Mouse (Mus musculus): Measurements from ENCODE around the gene Smarcb1. TPM values are rescaled to one million over a fixed set of nuclear protein-coding genes. Genes with fewer than 3 reads are reported as not detected.

The Smarcb1 gene
- total and polyA plus RNA-seq, 2 experiments = 10.9 to 18.1 TPM

DNA sequence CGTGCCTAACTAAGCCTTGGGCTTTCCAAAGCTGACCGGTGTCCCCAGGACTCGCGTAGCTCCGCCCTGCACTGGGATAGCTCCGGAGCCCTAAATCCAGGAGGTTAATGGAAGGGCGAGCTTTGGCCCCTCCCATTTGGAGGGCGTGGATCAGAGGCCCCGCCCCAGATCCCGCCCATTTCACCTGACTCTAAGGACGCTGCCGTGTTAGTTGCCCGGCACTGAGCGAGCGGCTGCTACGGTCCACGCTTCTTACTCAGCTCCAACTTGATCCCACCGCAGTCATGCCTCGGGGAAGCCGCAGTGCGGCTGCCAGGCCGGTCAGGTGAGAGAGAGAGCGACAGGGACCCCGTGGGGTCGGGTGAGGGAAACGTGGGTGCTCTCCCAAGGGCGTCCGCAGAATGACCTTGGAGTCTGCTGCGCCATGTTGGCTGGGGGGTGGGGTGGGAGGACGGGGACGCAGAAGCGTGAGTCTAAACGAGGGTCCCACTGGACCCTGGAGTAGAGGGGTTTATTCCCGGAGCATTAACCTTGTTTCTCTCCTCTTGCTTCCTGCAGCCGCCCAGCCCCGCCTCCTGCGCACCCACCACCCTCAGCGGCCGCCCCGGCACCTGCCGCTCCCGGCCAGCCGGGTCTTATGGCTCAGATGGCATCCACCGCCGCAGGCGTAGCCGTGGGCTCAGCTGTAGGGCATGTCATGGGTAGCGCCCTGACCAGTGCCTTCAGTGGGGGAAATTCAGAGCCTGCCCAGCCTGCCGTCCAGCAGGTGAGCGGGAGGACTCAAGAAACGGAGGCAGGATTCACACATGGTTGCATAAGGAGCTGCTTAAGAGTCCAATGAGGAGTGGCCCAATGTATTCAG is 14.5 kb upstream of the Smarcb1 start, which contains the start of gene Mmp11:
Mmp11 (minus strand) TSS at position 817 of the 862 bp plus-strand sequence.
- 7% methylated on average over 51 of the region's 51 CpGs for WGBS
- peak; percentile 95 for TF ChIP-seq POLR2A (IDR thresholded peaks at IDR 0.05; ENCODE audit: extremely low read depth, insufficient read depth, low read length)
- no peak for TF ChIP-seq CTCF (IDR thresholded peaks at IDR 0.05; ENCODE audit: low read depth, low read length)
- Histone ChIP-seq H3K27ac (replicated peaks; ENCODE audit: insufficient read depth, low read depth, low read length) (peak within 1 kb of the TSS; percentile 98), H3K9ac (ENCODE audit: low read depth, low read length) (peak within 1 kb of the TSS; percentile 81), H3K4me3 (ENCODE audit: insufficient read depth, low read depth, low read length) (peak within 1 kb of the TSS; percentile 67), H3K4me1 (ENCODE audit: control insufficient read depth, insufficient read depth, low read length) (peaks cover 13% of the 10 kb centered on the region), H3K27me3 (ENCODE audit: control insufficient read depth, insufficient read depth, low read length) (no peaks in the 10 kb centered on the region), H3K36me3 (ENCODE audit: control insufficient read depth, insufficient read depth, low read length) (peaks cover 2% of the 10 kb centered on the region), H3K79me2 (ENCODE audit: control insufficient read depth, insufficient read depth, low read length) (peaks cover 7% of the 10 kb centered on the region; the same call in 1 of the 2 replicates)
- peak; percentile 96 for DNase-seq (ENCODE audit: extremely low read depth, low read depth, low spot score)

GRCm38 (mm10) chr10:75934991-75935390 is 13.6 kb upstream of the Smarcb1 start:
- Histone ChIP-seq H3K36me3 (ENCODE audit: control insufficient read depth, insufficient read depth, low read length) (peaks cover 2% of the 10 kb centered on the region), H3K27ac (replicated peaks; ENCODE audit: insufficient read depth, low read depth, low read length) (peak overlapping the region; percentile 98), H3K4me3 (ENCODE audit: insufficient read depth, low read depth, low read length) (no peak overlapping the region; the same call in 1 of the 2 replicates), H3K79me2 (ENCODE audit: control insufficient read depth, insufficient read depth, low read length) (peaks cover 7% of the 10 kb centered on the region; the same call in 1 of the 2 replicates), H3K27me3 (ENCODE audit: control insufficient read depth, insufficient read depth, low read length) (no peaks in the 10 kb centered on the region), H3K4me1 (ENCODE audit: control insufficient read depth, insufficient read depth, low read length) (peaks cover 13% of the 10 kb centered on the region), H3K9ac (ENCODE audit: low read depth, low read length) (peak overlapping the region; percentile 73; the same call in 1 of the 2 replicates)
- TF ChIP-seq POLR2A (IDR thresholded peaks at IDR 0.05; ENCODE audit: extremely low read depth, insufficient read depth, low read length) = no peak
- TF ChIP-seq CTCF (IDR thresholded peaks at IDR 0.05; ENCODE audit: low read depth, low read length) = no peak
- peak; percentile 94 for DNase-seq (ENCODE audit: extremely low read depth, low read depth, low spot score)
- 35% methylated on average over 1 of the region's 1 CpGs for WGBS

GRCm38 (mm10) chr10:75932891-75933290 is 11.5 kb upstream of the Smarcb1 start, which contains the start of gene Chchd10:
Gene Chchd10, plus strand, starts transcription at chr10:75933130.
- H3K36me3 ChIP-seq (ENCODE audit: control insufficient read depth, insufficient read depth, low read length) = no peaks in the 10 kb centered on the region
- no peaks in the 10 kb centered on the region for H3K27me3 ChIP-seq (ENCODE audit: control insufficient read depth, insufficient read depth, low read length)
- H3K9ac ChIP-seq (ENCODE audit: low read depth, low read length) = peak within 1 kb of the TSS; percentile 82
- peaks cover 9% of the 10 kb centered on the region for H3K4me1 ChIP-seq (ENCODE audit: control insufficient read depth, insufficient read depth, low read length)
- WGBS = 24% methylated on average over 6 of the region's 6 CpGs
- DNase-seq (ENCODE audit: extremely low read depth, low read depth, low spot score) = peak; percentile 90
- H3K79me2 ChIP-seq (ENCODE audit: control insufficient read depth, insufficient read depth, low read length) = peaks cover 7% of the 10 kb centered on the region; the same call in 1 of the 2 replicates
- TF ChIP-seq POLR2A (IDR thresholded peaks at IDR 0.05; ENCODE audit: extremely low read depth, insufficient read depth, low read length) (no peak), CTCF (IDR thresholded peaks at IDR 0.05; ENCODE audit: low read depth, low read length) (no peak)
- H3K27ac ChIP-seq (replicated peaks; ENCODE audit: insufficient read depth, low read depth, low read length) = no peak within 1 kb of the TSS
- H3K4me3 ChIP-seq (ENCODE audit: insufficient read depth, low read depth, low read length) = peak within 1 kb of the TSS; percentile 61; the same call in 1 of the 2 replicates

GRCm38 (mm10) chr10:75932081-75932678 is 10.8 kb upstream of the Smarcb1 start:
- 7% methylated on average over 42 of the region's 44 CpGs for WGBS
- Histone ChIP-seq H3K4me1 (ENCODE audit: control insufficient read depth, insufficient read depth, low read length) (peaks cover 9% of the 10 kb centered on the region), H3K79me2 (ENCODE audit: control insufficient read depth, insufficient read depth, low read length) (peaks cover 5% of the 10 kb centered on the region; the same call in 1 of the 2 replicates), H3K27ac (replicated peaks; ENCODE audit: insufficient read depth, low read depth, low read length) (no peak overlapping the region), H3K4me3 (ENCODE audit: insufficient read depth, low read depth, low read length) (peak overlapping the region; percentile 61; the same call in 1 of the 2 replicates), H3K27me3 (ENCODE audit: control insufficient read depth, insufficient read depth, low read length) (no peaks in the 10 kb centered on the region), H3K36me3 (ENCODE audit: control insufficient read depth, insufficient read depth, low read length) (no peaks in the 10 kb centered on the region), H3K9ac (ENCODE audit: low read depth, low read length) (peak overlapping the region; percentile 82)
- no peak for TF ChIP-seq CTCF (IDR thresholded peaks at IDR 0.05; ENCODE audit: low read depth, low read length)
- no peak for TF ChIP-seq POLR2A (IDR thresholded peaks at IDR 0.05; ENCODE audit: extremely low read depth, insufficient read depth, low read length)
- no peak for DNase-seq (ENCODE audit: extremely low read depth, low read depth, low spot score)

- 25% methylated on average over 7 of the region's 7 CpGs for WGBS
- no peak overlapping the region for H3K9ac ChIP-seq (ENCODE audit: low read depth, low read length)
- peaks cover 9% of the 10 kb centered on the region for H3K4me1 ChIP-seq (ENCODE audit: control insufficient read depth, insufficient read depth, low read length)
- no peak overlapping the region for H3K4me3 ChIP-seq (ENCODE audit: insufficient read depth, low read depth, low read length)
- H3K79me2 ChIP-seq (ENCODE audit: control insufficient read depth, insufficient read depth, low read length) = peaks cover 2% of the 10 kb centered on the region; the same call in 1 of the 2 replicates
- no peaks in the 10 kb centered on the region for H3K27me3 ChIP-seq (ENCODE audit: control insufficient read depth, insufficient read depth, low read length)
- DNase-seq (ENCODE audit: extremely low read depth, low read depth, low spot score) = no peak
- no peaks in the 10 kb centered on the region for H3K36me3 ChIP-seq (ENCODE audit: control insufficient read depth, insufficient read depth, low read length)
- TF ChIP-seq CTCF (IDR thresholded peaks at IDR 0.05; ENCODE audit: low read depth, low read length) (no peak), POLR2A (IDR thresholded peaks at IDR 0.05; ENCODE audit: extremely low read depth, insufficient read depth, low read length) (no peak)
- H3K27ac ChIP-seq (replicated peaks; ENCODE audit: insufficient read depth, low read depth, low read length) = no peak overlapping the region
Measured at GRCm38 (mm10) chr10:75931311-75931710, 9.9 kb upstream of the Smarcb1 start.
